Mouse (Mus musculus): ENCODE results near the gene Slc45a3. TPM values are rescaled to one million over a fixed set of nuclear protein-coding genes. Genes with fewer than 3 reads are reported as not detected.

Gene Slc45a3
- polyA plus RNA-seq, 1 experiment = 0.75 TPM

DNA sequence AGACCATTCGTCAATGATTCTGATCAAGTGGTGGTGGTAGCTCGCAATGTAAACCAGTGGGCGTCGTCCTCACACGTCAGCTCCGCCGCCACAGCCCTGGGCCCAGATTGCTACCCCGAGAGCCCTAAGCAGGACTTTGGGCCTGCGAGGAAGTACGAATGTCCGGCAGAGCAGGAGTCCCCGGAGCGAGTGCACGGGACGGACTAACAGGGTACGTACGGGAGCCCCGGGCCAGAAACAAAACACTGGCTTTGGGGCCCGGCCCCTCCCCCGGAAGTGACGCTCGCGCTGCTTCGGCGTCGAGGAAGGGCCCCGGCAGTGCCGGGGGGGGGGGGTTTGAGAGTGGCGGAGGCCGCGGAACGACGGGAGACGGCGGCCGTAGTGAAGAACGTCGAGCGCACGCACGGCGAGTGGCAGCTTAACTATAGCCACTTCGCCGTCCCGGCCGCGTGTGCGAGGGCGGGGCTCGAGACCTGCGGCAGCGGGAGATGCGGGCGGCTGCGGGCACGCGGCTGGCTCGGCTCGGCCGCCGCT is 44.6 kb downstream of the Slc45a3 start, which contains the start of gene Elk4:
Elk4 (plus strand) TSS at position 326 of the 534 bp plus-strand sequence.
- TF ChIP-seq CTCF (IDR thresholded peaks at IDR 0.05; ENCODE audit: control insufficient read depth, insufficient read depth, insufficient read length) = no peak
- TF ChIP-seq MAX (IDR thresholded peaks at IDR 0.05) = peak; percentile 66
- H3K79me3 ChIP-seq (ENCODE audit: low read depth) = peaks cover 33% of the 10 kb centered on the region
- peak within 1 kb of the TSS; percentile 96 for H3ac ChIP-seq (ENCODE audit: control insufficient read depth, insufficient read length, low read depth)
- peak within 1 kb of the TSS; percentile 52 for H3K4me3 ChIP-seq (ENCODE audit: insufficient read depth, poor library complexity, severe bottlenecking)
- no peaks in the 10 kb centered on the region for H3K36me3 ChIP-seq (ENCODE audit: control insufficient read depth, insufficient read depth)
- peaks cover 43% of the 10 kb centered on the region for H3K79me2 ChIP-seq (ENCODE audit: control insufficient read depth, insufficient read depth)
- no peaks in the 10 kb centered on the region for H3K27me3 ChIP-seq (ENCODE audit: control insufficient read depth, insufficient read depth, insufficient read length)

DNA sequence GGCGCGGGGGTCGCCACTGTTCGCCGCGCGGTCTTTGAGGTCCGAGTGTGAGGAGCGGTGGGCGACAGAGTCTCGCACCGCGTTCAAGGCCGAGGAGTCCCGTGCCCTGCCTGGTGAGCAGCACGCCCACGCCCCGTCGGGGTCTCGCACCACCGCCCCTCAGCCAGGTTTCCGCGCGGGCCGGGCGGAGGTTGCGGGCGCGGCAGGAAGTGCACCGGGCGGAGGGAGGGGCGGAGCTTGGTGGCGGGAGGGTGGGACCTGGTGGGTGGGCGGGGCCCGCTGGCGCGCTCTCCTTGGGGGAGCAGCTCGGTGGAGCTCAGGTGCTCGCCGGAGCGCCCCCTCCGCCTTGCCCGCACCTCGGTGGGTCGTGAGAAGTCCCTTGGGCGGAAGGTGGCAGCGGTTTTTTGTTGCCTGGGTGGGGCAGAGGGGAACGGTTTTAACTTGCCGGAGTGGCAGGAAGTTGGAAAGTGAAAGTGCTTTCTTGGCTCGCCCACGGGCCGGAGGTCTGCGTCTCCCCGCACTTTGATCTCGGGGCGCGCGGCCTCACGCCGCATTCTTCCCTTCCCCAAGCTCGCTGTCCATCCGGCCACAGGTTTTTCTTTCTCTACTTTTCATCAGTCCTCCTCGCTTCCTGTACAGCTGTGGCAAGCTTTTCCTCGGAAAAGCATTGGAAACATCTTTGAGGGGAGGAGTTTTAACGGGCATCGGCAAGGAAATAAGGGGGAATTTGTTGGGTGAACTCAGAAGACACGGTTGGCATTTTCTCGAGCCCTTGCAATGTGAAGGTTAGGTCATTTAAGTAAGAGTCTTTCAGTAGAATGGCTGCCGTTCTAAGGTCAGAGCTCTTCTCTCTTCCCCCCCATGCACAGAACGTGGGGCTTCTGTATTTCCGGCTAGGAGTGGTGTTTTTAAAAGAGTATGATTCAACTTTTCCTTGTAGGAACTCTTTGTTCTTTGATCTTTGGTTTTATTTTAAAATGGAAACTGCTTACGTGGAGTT is 45.4 kb downstream of the Slc45a3 start:
- Histone ChIP-seq H3K79me2 (ENCODE audit: control insufficient read depth, insufficient read depth) (peaks cover 51% of the 10 kb centered on the region), H3K79me3 (ENCODE audit: low read depth) (peaks cover 40% of the 10 kb centered on the region), H3K36me3 (ENCODE audit: control insufficient read depth, insufficient read depth) (no peaks in the 10 kb centered on the region), H3K4me3 (ENCODE audit: insufficient read depth, poor library complexity, severe bottlenecking) (peak overlapping the region; percentile 52), H3ac (ENCODE audit: control insufficient read depth, insufficient read length, low read depth) (peak overlapping the region; percentile 96), H3K27me3 (ENCODE audit: control insufficient read depth, insufficient read depth, insufficient read length) (no peaks in the 10 kb centered on the region)
- TF ChIP-seq MYOG (IDR thresholded peaks at IDR 0.05; ENCODE audit: control insufficient read depth, extremely low read depth, insufficient read length) = no peak
- no peak for TF ChIP-seq CEBPB (IDR thresholded peaks at IDR 0.05; ENCODE audit: low read depth)
- no peak for TF ChIP-seq FOSL1 (IDR thresholded peaks at IDR 0.05; ENCODE audit: insufficient read depth, low read length, poor library complexity, severe bottlenecking)
- no peak for TF ChIP-seq MAX (IDR thresholded peaks at IDR 0.05)
- TF ChIP-seq MYOD1 (IDR thresholded peaks at IDR 0.05; ENCODE audit: control insufficient read depth, insufficient read length, low read depth) = no peak
- TF ChIP-seq CTCF (IDR thresholded peaks at IDR 0.05; ENCODE audit: control insufficient read depth, insufficient read depth, insufficient read length) = no peak

- Histone ChIP-seq H3K27me3 (ENCODE audit: control insufficient read depth, insufficient read depth, insufficient read length) (no peaks in the 10 kb centered on the region), H3ac (ENCODE audit: control insufficient read depth, insufficient read length, low read depth) (peak overlapping the region; percentile 33), H3K4me3 (ENCODE audit: insufficient read depth, poor library complexity, severe bottlenecking) (peak overlapping the region; percentile 52), H3K36me3 (ENCODE audit: control insufficient read depth, insufficient read depth) (peaks cover 2% of the 10 kb centered on the region), H3K79me3 (ENCODE audit: low read depth) (peaks cover 47% of the 10 kb centered on the region), H3K79me2 (ENCODE audit: control insufficient read depth, insufficient read depth) (peaks cover 61% of the 10 kb centered on the region)
- no peak for TF ChIP-seq MYOG (IDR thresholded peaks at IDR 0.05; ENCODE audit: control insufficient read depth, extremely low read depth, insufficient read length)
- TF ChIP-seq USF1 (IDR thresholded peaks at IDR 0.05; ENCODE audit: low read depth) = no peak
- no peak for TF ChIP-seq MAX (IDR thresholded peaks at IDR 0.05)
- no peak for TF ChIP-seq CTCF (IDR thresholded peaks at IDR 0.05; ENCODE audit: control insufficient read depth, insufficient read depth, insufficient read length)
- no peak for TF ChIP-seq FOSL1 (IDR thresholded peaks at IDR 0.05; ENCODE audit: insufficient read depth, low read length, poor library complexity, severe bottlenecking)
- no peak for TF ChIP-seq MYOD1 (IDR thresholded peaks at IDR 0.05; ENCODE audit: control insufficient read depth, insufficient read length, low read depth)
- no peak for TF ChIP-seq CEBPB (IDR thresholded peaks at IDR 0.05; ENCODE audit: low read depth)
These were observed 46.3 kb downstream of the Slc45a3 start for GRCm38 (mm10) chr1:132008881-132009644.

- H3ac ChIP-seq (ENCODE audit: control insufficient read depth, insufficient read length, low read depth) = no peak overlapping the region
These were observed 48.1 kb downstream of the Slc45a3 start for GRCm38 (mm10) chr1:132010632-132011501.

GRCm38 (mm10) chr1:132011785-132012184 is 49.0 kb downstream of the Slc45a3 start:
- no peak overlapping the region for H3K4me3 ChIP-seq (ENCODE audit: insufficient read depth, poor library complexity, severe bottlenecking)
- TF ChIP-seq FOSL1 (IDR thresholded peaks at IDR 0.05; ENCODE audit: insufficient read depth, low read length, poor library complexity, severe bottlenecking) (no peak), MYOG (IDR thresholded peaks at IDR 0.05; ENCODE audit: control insufficient read depth, extremely low read depth, insufficient read length) (no peak), USF1 (IDR thresholded peaks at IDR 0.05; ENCODE audit: low read depth) (no peak), MAX (IDR thresholded peaks at IDR 0.05) (no peak), CTCF (IDR thresholded peaks at IDR 0.05; ENCODE audit: control insufficient read depth, insufficient read depth, insufficient read length) (no peak), CEBPB (IDR thresholded peaks at IDR 0.05; ENCODE audit: low read depth) (no peak), MYOD1 (IDR thresholded peaks at IDR 0.05; ENCODE audit: control insufficient read depth, insufficient read length, low read depth) (no peak)
- no peaks in the 10 kb centered on the region for H3K27me3 ChIP-seq (ENCODE audit: control insufficient read depth, insufficient read depth, insufficient read length)
- no peak overlapping the region for H3ac ChIP-seq (ENCODE audit: control insufficient read depth, insufficient read length, low read depth)
- peaks cover 21% of the 10 kb centered on the region for H3K36me3 ChIP-seq (ENCODE audit: control insufficient read depth, insufficient read depth)
- H3K79me3 ChIP-seq (ENCODE audit: low read depth) = peaks cover 64% of the 10 kb centered on the region
- H3K79me2 ChIP-seq (ENCODE audit: control insufficient read depth, insufficient read depth) = peaks cover 83% of the 10 kb centered on the region

More at GRCm38 (mm10) chr1:132010632-132011501, 48.1 kb downstream of the Slc45a3 start:
- no peaks in the 10 kb centered on the region for H3K27me3 ChIP-seq (ENCODE audit: control insufficient read depth, insufficient read depth, insufficient read length)
- H3K36me3 ChIP-seq (ENCODE audit: control insufficient read depth, insufficient read depth) = peaks cover 17% of the 10 kb centered on the region
- peaks cover 79% of the 10 kb centered on the region for H3K79me2 ChIP-seq (ENCODE audit: control insufficient read depth, insufficient read depth)
- peaks cover 60% of the 10 kb centered on the region for H3K79me3 ChIP-seq (ENCODE audit: low read depth)
- TF ChIP-seq MYOD1 (IDR thresholded peaks at IDR 0.05; ENCODE audit: control insufficient read depth, insufficient read length, low read depth) = peak; percentile 66
- no peak for TF ChIP-seq CTCF (IDR thresholded peaks at IDR 0.05; ENCODE audit: control insufficient read depth, insufficient read depth, insufficient read length)
- no peak for TF ChIP-seq USF1 (IDR thresholded peaks at IDR 0.05; ENCODE audit: low read depth)
- TF ChIP-seq CEBPB (IDR thresholded peaks at IDR 0.05; ENCODE audit: low read depth) = peak; percentile 68
- TF ChIP-seq FOSL1 (IDR thresholded peaks at IDR 0.05; ENCODE audit: insufficient read depth, low read length, poor library complexity, severe bottlenecking) = no peak
- no peak for TF ChIP-seq MYOG (IDR thresholded peaks at IDR 0.05; ENCODE audit: control insufficient read depth, extremely low read depth, insufficient read length)
- TF ChIP-seq MAX (IDR thresholded peaks at IDR 0.05) = no peak
- H3K4me3 ChIP-seq (ENCODE audit: insufficient read depth, poor library complexity, severe bottlenecking) = no peak overlapping the region
